Mouse (Mus musculus): ENCODE measurements around the gene Ptpn6. TPM values are rescaled to one million over a fixed set of nuclear protein-coding genes. Genes with fewer than 3 reads are reported as not detected.

Ptpn6 gene
- total RNA-seq, 2 experiments from 2014 or later: 2.9 to 4.2 TPM

DNA sequence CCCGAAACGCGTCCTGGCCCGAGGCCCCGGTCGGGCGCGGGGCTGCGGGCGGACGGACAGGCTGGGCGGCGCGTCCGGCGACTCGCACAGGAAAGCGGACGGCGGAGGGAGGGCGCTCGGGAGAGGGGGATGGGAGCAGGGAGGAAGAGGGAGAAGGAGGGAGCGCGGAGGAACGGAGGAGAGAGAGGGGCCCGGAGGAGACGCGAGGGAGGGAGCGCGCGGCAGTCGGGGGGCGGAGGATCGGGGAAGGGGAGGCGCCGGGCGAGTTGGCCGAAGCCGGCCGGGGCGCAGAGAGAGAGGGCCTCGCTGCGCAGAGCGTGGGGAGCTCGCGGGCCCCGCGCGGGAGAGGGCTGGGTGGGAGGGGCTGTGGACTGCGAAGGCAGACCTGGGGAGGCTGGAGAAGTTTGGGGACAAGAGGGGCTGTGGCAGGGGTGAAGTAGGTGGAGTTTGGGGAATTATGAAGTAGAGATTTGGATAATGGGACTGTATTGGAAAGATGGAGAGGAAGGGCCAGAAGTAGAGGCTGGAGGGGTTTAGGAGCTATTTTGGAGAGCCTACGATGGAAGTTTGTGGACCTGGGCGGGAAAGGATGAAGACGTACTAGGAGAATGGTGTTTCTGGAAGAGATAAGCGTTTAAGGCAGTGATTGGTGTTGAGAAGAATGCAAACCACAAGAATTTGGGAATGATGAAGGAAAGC lies 18.3 kb upstream of the Ptpn6 start:
- intact Hi-C loops (cut with DNase I): loop anchor here (2.0 to 10.0 kb wide), 5 partner anchors 48 to 342 kb away; partner anchors contain the start of genes C1ra, Lpcat3 and Pex5
- peak; percentile 82 to 87 for DNase-seq

DNA sequence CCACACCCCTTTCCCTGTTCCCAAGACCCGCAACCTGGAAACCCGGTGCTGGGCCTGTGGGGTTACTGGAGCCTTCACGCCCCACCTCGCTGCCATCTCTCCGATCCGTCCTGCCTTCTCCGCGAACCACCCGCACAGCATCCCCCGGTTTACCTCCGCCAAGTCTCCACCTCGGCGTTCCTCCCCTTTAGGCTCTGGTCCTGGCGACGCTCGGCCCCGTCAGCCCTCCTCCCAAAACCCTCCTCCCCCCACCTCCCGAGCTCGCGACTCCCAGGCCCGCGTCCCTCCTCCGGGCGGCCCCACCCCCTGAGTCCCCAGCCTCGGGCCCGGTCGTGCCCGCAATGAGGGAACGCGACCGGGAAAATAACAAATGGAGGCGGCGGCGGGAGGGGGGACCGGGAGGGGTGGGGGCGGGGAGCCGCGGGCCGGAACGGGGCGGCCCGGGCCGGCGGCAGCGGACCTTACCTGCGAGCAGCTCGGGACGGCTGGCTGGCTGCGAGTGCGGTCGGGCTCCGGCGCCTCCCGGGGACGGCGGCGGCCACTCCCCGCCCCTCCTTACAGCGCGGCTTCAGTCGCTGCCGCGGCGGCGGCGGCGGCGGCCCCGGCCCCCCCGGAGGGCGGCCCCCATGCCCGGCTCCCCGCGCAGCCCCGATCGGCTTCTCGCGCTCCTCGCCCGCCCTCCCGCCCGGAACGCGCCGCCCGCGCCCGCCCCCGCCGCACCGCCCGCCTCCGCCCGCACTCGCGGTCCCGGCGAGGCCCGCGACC lies 17.5 kb upstream of the Ptpn6 start, which contains the start of the genes Gm45234 and Atn1:
Gene Gm45234, minus strand, starts transcription at position 191 of the 765 bp plus-strand sequence.
Gene Atn1, minus strand, starts transcription at position 694 of the 765 bp plus-strand sequence.
- peak; percentile 65 to 77 for DNase-seq
- intact Hi-C loops (cut with DNase I): loop anchor here (2.0 to 10.0 kb wide), 5 partner anchors 49 to 341 kb away; partner anchors contain the start of genes C1ra, Lpcat3 and Pex5

DNA sequence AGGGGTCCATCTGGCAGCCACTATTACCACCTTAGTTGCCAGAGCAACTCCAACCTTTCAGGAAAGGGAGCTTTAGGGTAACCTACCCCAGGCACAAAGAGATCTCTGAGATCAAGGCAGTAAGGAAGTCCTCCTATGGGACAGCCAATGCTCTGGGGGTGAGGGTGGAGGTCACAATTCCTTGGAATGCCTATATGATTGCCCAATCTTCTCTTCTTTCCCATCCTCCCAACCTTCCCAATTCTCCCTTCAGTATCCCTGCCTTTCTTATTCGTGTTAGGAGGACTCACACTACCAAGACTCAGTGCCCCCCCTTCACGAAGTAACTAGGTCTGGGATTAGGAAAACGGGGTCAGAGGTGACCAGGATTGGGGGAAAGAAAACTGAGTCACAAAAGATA lies 16.8 kb upstream of the Ptpn6 start:
- intact Hi-C loops (cut with DNase I): loop anchor here (5.0 to 10.0 kb wide), 3 partner anchors 243 to 341 kb away; partner anchors contain the start of genes C1ra and Pex5
- no peak for DNase-seq

DNA sequence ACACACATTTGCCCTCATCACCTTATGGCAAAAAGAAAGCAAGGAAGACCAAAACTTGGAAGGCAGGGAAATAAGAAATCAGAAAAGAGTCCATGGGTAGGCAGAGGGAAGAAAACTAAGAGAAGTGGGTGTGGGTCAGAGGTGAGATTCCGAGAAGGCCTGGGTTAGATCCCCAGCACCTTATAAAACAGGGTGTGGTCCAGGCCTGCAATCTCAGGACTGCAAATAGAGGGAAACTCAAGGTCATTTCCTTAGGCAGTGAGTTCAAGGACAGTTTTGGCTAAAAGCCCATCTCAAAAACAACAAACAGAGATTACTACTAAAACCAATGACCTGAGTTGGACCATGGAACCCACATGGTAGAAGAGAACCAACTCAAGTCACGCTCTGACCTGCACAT lies 15.3 kb upstream of the Ptpn6 start:
- DNase-seq: no peak
- intact Hi-C loops (cut with DNase I): loop anchor here (10.0 kb wide), 1 partner anchor 339 kb away; the partner anchor contains the start of gene Pex5

DNA sequence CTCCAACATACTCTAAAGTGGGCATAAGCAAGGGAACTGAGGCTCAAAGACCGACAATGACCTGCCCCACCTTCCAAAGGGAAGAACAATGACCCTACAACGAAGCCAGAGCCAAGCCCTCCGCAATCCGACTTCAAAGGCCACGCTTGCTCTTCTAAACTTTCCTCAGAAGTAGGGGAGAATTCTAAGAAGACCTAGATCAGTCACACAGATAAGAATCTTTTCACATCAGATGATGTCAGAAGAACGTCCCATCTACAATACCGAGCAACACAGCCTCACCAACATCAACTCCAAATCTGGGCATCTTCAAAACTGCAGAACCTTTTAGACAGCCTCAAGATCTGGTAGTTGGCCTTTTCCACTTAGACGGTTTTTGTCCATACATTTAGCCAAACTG lies 11.9 kb upstream of the Ptpn6 start:
- intact Hi-C loops (cut with DNase I): loop anchor here (10.0 kb wide), 1 partner anchor 336 kb away; the partner anchor contains the start of gene Pex5
- DNase-seq: no peak

DNA sequence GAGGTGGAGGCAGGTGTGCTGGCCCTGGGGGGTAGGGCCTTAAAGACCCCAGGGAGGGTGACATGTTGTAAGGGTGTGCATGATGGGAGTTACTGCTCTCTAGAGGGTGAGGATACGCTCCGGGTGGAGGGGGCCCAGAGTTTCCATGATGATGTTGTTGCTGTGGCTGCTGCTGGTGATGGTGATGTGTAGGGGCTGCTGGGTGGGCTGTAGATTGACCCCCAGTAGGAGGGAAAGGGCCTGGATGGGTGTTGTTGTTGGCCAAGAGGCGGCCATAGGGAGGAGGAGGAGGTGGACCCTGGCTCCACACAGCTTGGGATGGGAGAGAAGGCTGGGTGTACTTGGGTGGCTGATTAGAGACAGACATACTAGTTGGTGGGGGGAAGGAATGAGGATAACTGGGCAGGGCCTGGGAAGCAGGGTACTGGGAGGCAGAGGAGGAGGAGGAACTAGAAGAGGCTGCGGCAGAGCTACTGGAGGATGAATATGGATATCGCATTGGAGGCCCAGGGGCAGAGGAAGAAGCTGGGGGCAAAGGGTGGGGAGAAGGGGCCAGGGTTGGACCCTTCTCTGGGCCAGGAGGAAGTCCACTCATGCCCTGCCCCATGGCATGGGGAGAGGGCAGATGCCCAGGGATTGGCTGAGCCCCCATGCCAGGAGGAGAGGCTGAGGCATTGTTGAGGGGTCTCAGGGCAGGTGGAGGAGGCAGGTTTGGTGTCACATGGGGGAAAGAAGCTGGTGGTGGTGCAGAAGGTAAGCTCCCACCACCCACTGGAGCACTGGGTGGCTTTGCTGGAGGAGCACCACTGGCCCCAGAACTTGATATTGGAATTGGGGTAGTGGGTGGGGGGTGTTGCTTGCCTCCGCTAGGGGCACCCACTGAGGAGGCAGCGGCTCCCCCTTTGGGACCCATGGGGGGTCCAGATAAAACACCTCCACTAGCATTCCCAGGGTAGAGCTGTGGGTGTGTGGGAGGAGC lies 8.4 kb upstream of the Ptpn6 start:
- intact Hi-C loops (cut with DNase I): no loop called here
- DNase-seq: peak in 1 of 2 experiments; percentile 7

DNA sequence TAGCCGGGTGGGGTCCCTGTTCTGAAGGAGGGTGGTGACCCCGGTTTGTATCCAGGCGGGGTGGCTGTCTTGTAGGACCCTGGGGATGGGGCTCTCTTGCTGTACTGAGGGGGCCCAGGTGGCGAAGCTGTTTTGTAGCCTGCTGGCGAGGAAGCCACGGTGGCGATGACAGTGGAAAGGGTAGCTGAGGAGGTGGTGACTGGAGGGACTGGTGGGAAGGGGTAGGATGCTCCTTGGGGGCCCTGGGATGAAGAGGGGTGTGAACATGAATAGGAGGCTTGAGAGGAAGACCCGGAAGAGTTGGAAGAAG lies 7.7 kb upstream of the Ptpn6 start:
- no peak for DNase-seq
- intact Hi-C loops (cut with DNase I): no loop called here

DNA sequence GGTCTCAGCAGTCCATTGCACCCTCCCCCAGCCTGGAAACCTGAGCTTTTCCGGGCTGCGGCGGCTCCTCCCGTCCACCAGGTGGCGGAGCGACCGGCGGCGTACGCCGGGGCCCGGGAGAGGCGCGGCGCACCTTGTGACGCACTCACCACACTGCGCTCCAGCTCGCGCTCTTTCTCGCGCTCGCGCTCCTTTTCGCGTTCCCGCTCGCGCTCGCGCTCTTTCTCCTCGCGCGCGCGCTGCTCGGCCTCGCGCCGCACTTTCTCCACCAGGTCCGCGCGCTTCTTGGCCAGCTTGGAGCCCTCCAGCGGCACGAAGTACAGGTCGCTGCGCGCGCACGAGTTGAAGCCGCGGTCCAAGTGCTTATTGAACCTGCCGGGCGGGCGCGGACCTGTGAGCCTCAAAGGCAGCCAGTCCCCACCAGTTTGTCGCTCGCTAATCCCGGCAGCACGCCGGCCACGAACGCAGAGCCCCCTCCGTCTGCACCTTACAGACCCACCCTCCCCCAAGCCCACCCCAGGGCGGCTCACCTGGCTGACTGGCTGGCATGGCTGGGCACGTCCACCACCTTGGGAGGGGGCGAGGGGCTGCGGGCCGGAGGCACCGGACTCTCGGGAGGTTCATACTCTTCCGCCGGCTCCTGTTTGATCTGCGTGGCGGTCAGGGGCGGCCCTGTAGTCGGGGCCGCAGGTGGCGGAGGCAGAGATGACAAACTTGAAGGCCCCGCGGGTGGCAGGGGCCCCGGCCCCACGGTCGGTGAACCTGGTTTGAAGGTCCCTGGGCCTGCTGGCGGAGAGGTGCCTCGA lies 7.2 kb upstream of the Ptpn6 start:
- intact Hi-C loops (cut with DNase I): no loop called here

DNA sequence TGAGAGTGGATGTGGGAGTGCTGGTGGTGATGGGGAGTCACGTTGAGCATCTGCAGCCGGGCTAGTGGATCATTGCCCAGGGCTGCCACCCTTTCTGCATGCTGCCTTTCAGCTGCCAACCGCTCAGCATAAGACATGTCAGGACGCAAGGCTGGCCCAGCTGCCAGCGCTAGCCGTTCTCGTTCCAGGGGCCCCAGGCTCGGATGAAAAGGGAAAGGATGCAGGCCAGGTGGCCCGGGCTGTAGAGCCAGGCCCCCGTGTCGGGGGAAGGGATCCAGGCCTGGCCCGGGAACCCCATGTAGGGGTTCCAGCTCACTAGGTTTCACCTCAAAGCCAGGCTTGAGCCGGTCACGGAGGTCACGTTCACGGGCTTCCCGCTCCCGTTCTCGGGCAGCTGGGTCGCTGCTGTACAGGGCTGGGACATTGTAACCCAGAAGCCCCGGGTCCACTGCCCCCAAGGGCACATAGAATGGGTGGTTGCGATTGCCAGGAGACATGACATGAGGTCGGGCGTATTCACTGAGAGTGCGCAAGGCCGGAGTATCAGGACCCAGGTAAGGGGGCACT lies 6.3 kb upstream of the Ptpn6 start:
- intact Hi-C loops (cut with DNase I): loop anchor here (5.0 kb wide), 1 partner anchor 83 kb away; the partner anchor contains the start of gene Lpcat3
- peak in 1 of 2 experiments; percentile 19 for DNase-seq

More for the DNA sequence above, 7.2 kb upstream of the Ptpn6 start:
- DNase-seq: peak; percentile 93 to 94

DNA sequence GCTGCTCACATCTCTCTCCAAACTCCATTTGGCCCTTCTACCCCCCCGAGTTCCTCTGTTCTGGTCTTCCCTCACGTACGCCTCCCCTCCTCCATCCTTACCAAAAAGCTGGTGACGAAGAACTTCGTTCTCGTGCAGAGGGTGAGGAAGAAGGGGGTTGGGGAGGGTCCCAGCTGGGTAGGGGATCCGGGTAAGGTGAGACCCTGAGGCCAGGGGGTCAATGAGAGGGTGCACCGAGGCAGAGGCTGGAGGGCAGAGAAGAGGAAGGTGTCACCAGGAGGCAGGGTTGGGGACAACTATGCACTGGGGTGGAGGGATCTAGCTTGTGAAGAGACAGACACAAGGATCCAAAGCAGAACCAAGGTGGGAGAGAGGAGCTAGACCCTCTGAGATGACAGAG lies 5.1 kb upstream of the Ptpn6 start:
- DNase-seq: no peak
- intact Hi-C loops (cut with DNase I): loop anchor here (5.0 kb wide), 1 partner anchor 81 kb away; the partner anchor contains the start of gene Lpcat3

DNA sequence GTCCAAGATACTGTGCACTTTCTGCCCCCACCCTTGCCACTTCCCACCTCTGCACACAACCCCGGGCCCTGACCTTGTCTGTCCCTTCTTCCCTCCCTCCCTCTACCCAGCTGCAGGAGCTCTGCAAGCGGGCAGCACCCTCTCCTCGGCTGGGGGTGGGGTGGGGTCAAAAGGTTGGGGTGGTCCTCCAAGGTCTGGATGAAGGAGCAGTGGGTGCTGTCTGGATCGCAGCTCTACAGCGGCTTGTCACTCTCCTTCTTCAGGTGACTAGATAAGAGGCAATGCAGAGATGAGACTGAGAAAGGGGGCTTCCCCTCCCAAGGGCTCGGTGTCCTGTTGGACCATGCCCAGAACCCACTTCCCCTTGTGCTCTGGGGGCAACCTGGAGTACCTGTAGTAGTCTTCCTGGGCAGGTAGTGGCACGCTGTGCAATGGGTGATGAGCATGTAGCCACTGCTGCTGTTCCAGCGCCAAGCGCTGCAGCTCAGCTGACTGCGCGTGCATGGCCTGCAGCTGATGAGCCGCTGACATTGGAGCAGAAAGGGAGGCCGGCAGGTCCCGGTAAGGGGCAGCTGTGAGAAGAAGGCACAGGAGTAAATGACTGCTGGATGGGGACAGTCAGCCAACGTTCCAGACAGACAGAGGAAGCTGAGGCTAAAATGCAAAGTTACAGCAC lies 4.5 kb upstream of the Ptpn6 start:
- intact Hi-C loops (cut with DNase I): loop anchor here (5.0 kb wide), 1 partner anchor 81 kb away; the partner anchor contains the start of gene Lpcat3
- DNase-seq: no peak

DNA sequence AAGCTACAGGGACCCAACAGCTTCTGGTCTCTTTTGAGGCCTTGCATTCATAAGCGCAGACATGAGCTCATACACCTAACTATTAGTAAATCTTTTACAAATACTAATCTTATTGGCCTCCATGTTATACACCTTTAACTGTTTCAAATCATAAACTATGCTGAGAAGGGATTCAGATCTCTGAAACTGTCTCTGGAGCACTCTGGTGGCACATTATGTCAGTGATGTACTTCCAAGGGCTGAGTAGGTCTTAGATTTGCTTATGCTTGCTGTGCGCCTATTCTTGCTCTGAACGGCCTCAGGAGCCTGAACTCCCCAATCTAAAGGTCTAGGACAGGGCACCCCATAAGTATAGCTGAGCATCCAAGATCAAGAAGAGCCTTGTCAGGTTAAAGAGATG lies 3.3 kb upstream of the Ptpn6 start:
- intact Hi-C loops (cut with DNase I): loop anchor here (5.0 kb wide), 1 partner anchor 80 kb away; the partner anchor contains the start of gene Lpcat3
- DNase-seq: no peak

DNA sequence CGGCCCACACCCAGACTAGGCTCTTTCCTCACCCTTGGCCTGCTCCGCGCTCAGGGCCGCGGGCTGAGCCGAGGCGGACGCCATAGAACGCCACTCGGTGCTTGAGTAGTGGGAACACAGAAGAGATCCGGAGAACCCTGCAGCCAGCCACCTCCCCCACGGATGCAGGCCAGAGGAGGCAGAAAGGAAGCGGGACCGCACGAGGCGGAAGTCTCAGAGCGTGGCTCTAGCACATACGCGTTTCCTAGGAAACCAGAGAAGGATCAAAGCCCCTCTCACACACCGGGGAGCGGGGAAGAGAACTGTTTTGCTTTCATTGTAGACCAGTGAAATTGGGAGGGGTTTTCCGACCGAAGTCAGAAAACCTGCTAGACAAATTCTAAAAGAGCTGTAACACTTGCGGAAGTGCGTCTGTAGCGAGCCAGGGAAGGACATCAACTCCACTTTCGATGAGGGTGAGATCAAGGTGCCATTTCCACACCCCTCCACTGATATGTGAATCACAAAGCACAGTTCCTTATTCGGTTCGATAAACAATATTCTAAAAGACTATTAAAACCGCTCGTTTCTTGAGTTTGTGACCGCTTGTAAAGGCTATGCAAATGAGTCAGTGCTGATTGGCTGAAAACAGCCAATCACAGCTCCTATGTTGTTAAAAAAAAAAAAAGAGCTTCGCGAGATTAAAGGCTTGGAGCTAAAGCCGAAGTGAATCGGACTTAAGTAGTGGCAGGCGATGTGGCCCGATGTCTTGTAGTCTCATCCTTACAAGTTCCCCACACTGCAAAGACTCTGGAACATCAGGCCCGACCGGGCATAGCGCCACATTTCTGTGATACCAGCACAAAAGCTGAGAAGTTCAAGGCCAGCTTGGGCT lies 2.6 kb upstream of the Ptpn6 start, which contains the start of gene Grcc10:
Gene Grcc10, minus strand, starts transcription at position 487 of the 874 bp plus-strand sequence.
- intact Hi-C loops (cut with DNase I): loop anchor here (1.0 to 5.0 kb wide), 3 partner anchors 25 to 79 kb away; partner anchors contain the start of genes Emg1, Lpcat3 and Phb2
- DNase-seq: peak; percentile 82 to 92

DNA sequence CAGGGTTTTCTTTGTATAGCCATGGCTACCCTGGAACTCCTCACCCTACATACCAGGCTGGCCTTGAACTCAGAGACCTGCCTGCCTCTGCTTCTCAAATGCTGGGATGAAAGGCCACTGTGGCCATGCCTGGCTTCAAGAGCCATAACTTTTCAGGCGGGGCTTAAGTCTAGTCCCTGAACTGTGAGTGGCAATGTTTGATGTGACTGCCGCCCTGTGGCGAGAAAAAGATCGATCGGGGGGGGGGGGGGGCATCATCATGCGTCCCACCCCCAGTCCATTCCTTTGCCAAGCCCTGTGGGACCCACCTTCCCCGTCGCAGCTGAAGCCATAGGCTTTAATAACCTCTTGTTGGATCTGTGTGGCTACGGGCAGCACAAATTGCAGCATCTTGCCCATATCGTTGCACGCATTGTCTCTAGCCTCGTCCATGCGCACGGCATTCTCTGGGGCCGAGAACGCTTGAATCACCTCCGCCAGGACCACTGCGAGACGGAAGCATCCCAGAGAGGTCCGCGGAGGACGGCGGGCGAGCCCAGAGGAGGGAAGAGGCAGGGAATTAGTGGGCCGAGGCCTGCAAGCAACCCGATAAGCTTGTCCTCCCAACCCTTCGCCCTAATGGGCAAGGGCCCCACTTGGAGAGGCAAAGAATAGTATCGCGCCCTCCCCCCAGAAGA lies 1.8 kb upstream of the Ptpn6 start:
- no peak for DNase-seq
- intact Hi-C loops (cut with DNase I): loop anchor here (1.0 to 5.0 kb wide), 3 partner anchors 24 to 78 kb away; partner anchors contain the start of genes Emg1, Lpcat3 and Phb2

DNA sequence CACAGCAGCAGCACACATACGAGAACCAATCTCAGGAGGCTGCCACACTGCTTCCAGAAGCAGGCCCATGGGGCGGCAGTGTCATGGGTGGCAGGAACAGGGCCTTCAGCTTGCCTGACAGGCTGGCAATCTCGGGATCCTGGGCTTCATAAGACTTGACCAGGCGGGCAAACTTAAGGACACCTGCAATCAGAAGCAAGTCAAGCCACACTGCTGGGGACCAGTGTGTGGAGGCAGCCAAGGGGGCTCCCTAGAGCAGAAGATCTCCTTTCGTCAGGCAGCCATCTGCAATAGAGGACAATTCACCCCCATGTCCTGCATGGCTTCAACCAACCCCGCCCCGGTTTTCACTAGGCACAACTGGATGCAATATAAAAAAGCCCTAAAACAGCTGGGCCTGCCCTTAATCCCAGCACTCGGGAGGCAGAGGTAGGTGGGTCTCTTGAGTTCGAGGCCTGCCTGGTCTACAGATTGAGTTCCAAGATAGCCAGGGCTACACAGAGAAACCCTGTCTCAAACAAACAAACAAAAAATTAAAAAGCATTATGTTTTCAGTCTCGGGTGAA lies 800 bp upstream of the Ptpn6 start:
- intact Hi-C loops (cut with DNase I): loop anchor here (5.0 kb wide), 2 partner anchors 37 to 167 kb away; partner anchors contain the start of gene C1rb
- no peak for DNase-seq

DNA sequence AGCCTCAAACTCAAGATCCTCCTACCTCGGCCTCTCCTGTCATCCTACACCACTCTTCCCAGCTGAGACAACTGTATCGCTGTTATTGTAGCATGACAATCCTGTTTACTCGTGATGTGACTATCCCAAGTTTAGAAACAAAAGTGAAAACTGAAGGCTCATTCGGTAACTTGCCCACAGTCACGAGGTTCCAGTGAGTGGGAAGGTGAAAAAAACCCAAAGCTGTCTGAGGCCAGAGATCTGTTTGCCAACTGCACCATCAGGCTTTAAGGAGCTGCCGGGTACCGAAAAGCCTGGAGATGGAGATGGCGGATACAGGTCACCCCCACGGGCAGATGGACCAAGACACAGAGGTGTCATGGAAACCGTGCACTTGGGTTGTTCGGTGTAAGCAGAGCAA lies 1.5 kb downstream of the Ptpn6 start:
- DNase-seq: no peak
- intact Hi-C loops (cut with DNase I): loop anchor here (2.0 to 5.0 kb wide), 3 partner anchors 35 to 165 kb away; partner anchors contain the start of gene C1rb

Data from heart, postnatal 36 days (tissue).